Mouse (Mus musculus) G1E (cell line): ENCODE results near the gene Vps72.

Experiments
- CTCF ChIP-seq: IDR thresholded peaks from 2 replicates; pipeline ENCODE4 v1.5.1; 2012; ENCODE audit warnings: low read depth, low read length, inconsistent platforms, mixed read lengths
- GATA2 ChIP-seq: IDR thresholded peaks from 2 replicates; pipeline ENCODE4 v1.6.1; 2012; ENCODE audit warnings: low read depth, low read length, inconsistent platforms, borderline replicate concordance
- POLR2AphosphoS5 ChIP-seq: IDR thresholded peaks from 2 replicates; pipeline ENCODE4 v1.6.1; 2012; ENCODE audit warnings: low read depth, low read length, inconsistent platforms; ENCODE audit not compliant: insufficient replicate concordance

DNA sequence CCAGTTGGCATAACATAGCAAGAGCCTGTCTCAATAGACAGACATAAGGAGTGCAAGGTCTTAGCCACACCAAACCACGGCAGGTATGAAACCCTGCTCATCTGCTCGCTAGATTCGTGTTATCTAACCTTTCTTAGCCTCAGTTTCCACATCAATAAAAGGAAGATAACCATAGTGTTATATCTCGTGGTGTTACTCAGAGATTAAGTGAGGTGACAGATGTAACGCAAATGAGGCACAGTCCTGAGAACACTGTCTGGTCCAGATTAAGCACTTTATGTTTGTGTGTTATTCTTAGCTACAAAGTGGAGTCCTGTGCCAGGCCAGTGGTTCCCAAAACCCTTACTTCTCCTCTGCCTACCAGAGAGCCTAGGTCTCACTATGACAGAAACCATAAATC, 54.0 kb downstream of the Vps72 start:
- no peak for TF ChIP-seq CTCF
- TF ChIP-seq POLR2AphosphoS5 = no peak
- no peak for TF ChIP-seq GATA2
